Mouse (Mus musculus): ENCODE results near the gene Fbxl4. TPM values are rescaled to one million over a fixed set of nuclear protein-coding genes. Genes with fewer than 3 reads are reported as not detected.

Gene Fbxl4
- polyA plus RNA-seq, 1 experiment, result 5.4 TPM

DNA sequence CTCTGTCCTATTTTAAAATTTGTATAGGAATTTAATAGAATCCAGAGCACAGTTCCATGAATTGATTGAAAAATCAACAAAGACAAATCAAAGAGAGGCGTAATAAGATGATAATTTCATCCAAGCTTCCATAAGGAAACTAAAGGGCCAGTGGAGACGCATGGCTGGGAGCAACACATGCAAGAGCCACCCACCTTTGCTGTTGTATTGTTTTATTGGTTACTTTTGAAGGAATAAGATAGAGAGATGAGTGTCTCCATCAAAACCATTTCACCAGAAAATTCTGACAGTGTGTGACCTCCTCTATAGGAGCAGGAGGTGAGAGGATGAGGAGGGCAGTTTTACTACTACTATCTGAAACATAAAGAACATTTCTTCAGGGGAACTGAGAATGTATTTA is 124.8 kb downstream of the Fbxl4 start:
- Histone ChIP-seq H3K4me3 (no peak overlapping the region), H3K36me3 (ENCODE audit: control insufficient read depth, insufficient read depth) (no peaks in the 10 kb centered on the region), H3K79me2 (ENCODE audit: control insufficient read depth, insufficient read depth) (no peaks in the 10 kb centered on the region), H3K27me3 (ENCODE audit: control insufficient read depth, insufficient read depth, insufficient read length) (peaks cover 33% of the 10 kb centered on the region), H3ac (ENCODE audit: control insufficient read depth, insufficient read length) (no peak overlapping the region), H3K4me2 (ENCODE audit: low read depth) (no peak overlapping the region)
- TF ChIP-seq CEBPB (IDR thresholded peaks at IDR 0.05; ENCODE audit: insufficient read depth, poor library complexity, severe bottlenecking) (no peak), POLR2A (IDR thresholded peaks at IDR 0.05; ENCODE audit: insufficient read length, low read depth) (no peak), USF1 (IDR thresholded peaks at IDR 0.05; ENCODE audit: low read depth) (no peak), TCF12 (IDR thresholded peaks at IDR 0.05; ENCODE audit: insufficient read depth, poor library complexity, severe bottlenecking) (no peak), TCF3 (IDR thresholded peaks at IDR 0.05; ENCODE audit: insufficient read length, low read depth) (no peak), REST (IDR thresholded peaks at IDR 0.05; ENCODE audit: insufficient read depth, insufficient read length) (no peak), MYOD1 (IDR thresholded peaks at IDR 0.05; ENCODE audit: control insufficient read depth in 1 of 3, insufficient read length in 2 of 3, low read depth in 2 of 3) (no peak), SRF (IDR thresholded peaks at IDR 0.05; ENCODE audit: control insufficient read depth, insufficient read length, low read depth) (no peak), POLR2AphosphoS2 (IDR thresholded peaks at IDR 0.05; ENCODE audit: insufficient read length, low read depth) (no peak), E2F4 (IDR thresholded peaks at IDR 0.05; ENCODE audit: insufficient read depth) (no peak), MYOG (IDR thresholded peaks at IDR 0.05; ENCODE audit: control insufficient read depth in 1 of 3, insufficient read depth in 1 of 3, insufficient read length in 2 of 3, low read depth in 2 of 3) (no peak), MAX (IDR thresholded peaks at IDR 0.05; ENCODE audit: low read depth) (no peak)

DNA sequence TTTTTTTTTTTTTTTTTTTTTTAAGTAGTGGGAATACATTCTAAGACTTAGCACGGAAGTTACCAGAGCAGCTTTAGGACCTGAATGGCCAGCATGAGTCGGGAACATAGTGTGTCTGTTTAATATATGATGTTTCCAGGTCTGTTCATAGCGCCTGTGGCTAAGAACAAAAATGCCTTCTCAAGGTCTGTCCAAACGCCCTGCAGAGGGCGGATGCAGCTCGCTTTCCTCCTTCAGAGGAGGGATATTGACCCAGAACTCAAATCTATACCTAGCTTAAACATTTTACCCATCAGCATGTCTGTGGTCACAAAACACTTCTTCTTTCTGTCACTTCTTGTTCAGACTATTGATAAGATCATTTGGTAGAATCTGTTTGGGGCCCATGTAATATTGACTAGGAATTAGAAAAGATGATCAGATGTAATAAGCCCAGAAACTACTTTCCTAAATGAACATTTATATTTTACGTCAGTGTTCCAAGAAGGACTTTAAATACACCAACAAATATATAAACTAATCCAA is 125.5 kb downstream of the Fbxl4 start:
- no peak overlapping the region for H3K4me3 ChIP-seq
- no peaks in the 10 kb centered on the region for H3K36me3 ChIP-seq (ENCODE audit: control insufficient read depth, insufficient read depth)
- peaks cover 40% of the 10 kb centered on the region for H3K27me3 ChIP-seq (ENCODE audit: control insufficient read depth, insufficient read depth, insufficient read length)
- no peak overlapping the region for H3ac ChIP-seq (ENCODE audit: control insufficient read depth, insufficient read length)
- no peak for TF ChIP-seq MYOG (IDR thresholded peaks at IDR 0.05; ENCODE audit: control insufficient read depth in 1 of 3, insufficient read depth in 1 of 3, insufficient read length in 2 of 3, low read depth in 2 of 3)
- no peak overlapping the region for H3K4me2 ChIP-seq (ENCODE audit: low read depth)
- H3K79me2 ChIP-seq (ENCODE audit: control insufficient read depth, insufficient read depth), result no peaks in the 10 kb centered on the region

DNA sequence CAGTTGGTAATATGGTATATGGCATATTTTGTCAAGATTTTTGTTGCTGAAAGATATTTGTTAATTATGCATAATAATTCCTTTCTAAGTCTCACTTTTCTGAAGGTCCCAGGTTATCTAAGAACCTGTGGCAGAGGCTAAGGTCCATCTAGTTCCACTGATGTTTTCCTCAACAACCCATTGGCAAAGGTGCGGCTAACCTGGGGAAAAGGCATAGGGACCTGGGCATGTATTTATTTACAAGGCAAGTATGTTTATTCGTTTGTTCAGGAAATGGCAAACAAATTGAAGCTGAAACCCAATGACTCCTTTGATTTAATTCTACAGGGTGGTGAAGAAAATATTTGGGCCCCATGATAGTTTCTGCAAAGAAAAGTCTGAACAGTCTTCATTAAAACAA is 126.2 kb downstream of the Fbxl4 start:
- TF ChIP-seq CEBPB (IDR thresholded peaks at IDR 0.05; ENCODE audit: insufficient read depth, poor library complexity, severe bottlenecking) (no peak), SRF (IDR thresholded peaks at IDR 0.05; ENCODE audit: control insufficient read depth, insufficient read length, low read depth) (no peak), MYOD1 (IDR thresholded peaks at IDR 0.05; ENCODE audit: control insufficient read depth in 1 of 3, insufficient read length in 2 of 3, low read depth in 2 of 3) (no peak), TCF3 (IDR thresholded peaks at IDR 0.05; ENCODE audit: insufficient read length, low read depth) (no peak), POLR2AphosphoS2 (IDR thresholded peaks at IDR 0.05; ENCODE audit: insufficient read length, low read depth) (no peak)
- no peaks in the 10 kb centered on the region for H3K79me2 ChIP-seq (ENCODE audit: control insufficient read depth, insufficient read depth)
- no peak overlapping the region for H3ac ChIP-seq (ENCODE audit: control insufficient read depth, insufficient read length)
- H3K27me3 ChIP-seq (ENCODE audit: control insufficient read depth, insufficient read depth, insufficient read length), result peaks cover 40% of the 10 kb centered on the region
- H3K4me2 ChIP-seq (ENCODE audit: low read depth), result no peak overlapping the region
- H3K4me3 ChIP-seq, result no peak overlapping the region
- no peaks in the 10 kb centered on the region for H3K36me3 ChIP-seq (ENCODE audit: control insufficient read depth, insufficient read depth)

Other genes starting within 250 kb of the Fbxl4 start
- gene Pou3f2, start 130.8 kb downstream of the Fbxl4 start, polyA plus RNA-seq (2012; fragmentation: generic; extraction: Trizol), result not detected

All from myocyte (in vitro differentiated cells).